Mouse (Mus musculus): Measurements from ENCODE around the gene Spdye4b. TPM values are rescaled to one million over a fixed set of nuclear protein-coding genes. Genes with fewer than 3 reads are reported as not detected.

Gene Spdye4b
- polyA plus RNA-seq, 1 experiment from 2014 or later: not detected

DNA sequence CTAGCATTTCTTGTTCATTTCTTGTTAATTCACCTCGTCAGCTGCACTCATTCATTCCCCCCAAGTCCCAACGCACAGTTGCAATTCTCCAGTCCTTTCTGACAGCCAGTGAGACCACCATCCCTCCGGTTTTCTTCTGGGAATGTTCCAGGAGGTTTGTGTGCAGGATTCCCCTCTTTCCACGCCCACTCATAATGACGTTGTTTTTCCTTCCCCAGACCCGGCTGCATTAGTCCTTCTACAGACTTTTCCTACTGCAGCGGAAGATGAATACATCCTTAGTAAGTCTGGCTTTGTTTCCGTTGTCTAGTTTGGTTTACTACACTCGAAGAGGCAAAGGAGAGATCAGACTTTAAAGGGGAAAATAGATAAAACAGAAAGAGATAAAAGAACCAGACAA lies 55.2 kb downstream of the Spdye4b start:
- Histone ChIP-seq H3K4me1 (ENCODE audit: control insufficient read depth, insufficient read depth, low read length) (peaks cover 22% of the 10 kb centered on the region), H3K4me2 (ENCODE audit: low read length) (peak overlapping the region; percentile 87), H3K9ac (ENCODE audit: low read depth, low read length) (peak overlapping the region; percentile 94), H3K36me3 (ENCODE audit: control insufficient read depth, insufficient read depth, low read length) (peaks cover 11% of the 10 kb centered on the region), H3K4me3 (ENCODE audit: low read depth, low read length) (peak overlapping the region; percentile 74), H3K9me3 (replicated peaks; ENCODE audit: control insufficient read depth, low read length, poor library complexity, severe bottlenecking) (no peaks in the 10 kb centered on the region), H3K27me3 (ENCODE audit: control insufficient read depth, insufficient read depth, low read depth, low read length) (no peaks in the 10 kb centered on the region), H3K27ac (ENCODE audit: low read length) (no peak overlapping the region)
- WGBS: 49% methylated on average over 9 of the region's 9 CpGs
- no peak for ATAC-seq

DNA sequence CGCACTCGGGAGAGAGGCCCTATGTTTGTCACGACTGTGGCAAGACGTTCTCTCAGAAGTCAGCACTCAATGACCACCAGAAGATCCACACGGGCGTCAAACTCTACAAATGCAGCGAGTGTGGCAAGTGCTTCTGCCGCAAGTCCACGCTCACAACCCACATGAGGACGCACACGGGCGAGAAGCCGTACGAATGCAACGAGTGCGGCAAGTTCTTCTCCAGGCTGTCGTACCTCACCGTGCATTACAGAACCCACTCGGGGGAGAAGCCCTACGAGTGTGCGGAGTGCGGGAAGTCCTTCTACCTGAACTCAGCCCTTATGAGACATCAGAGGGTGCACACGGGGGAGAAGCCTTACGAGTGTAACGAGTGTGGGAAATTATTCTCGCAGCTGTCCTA lies 64.1 kb downstream of the Spdye4b start:
- WGBS: 97% methylated on average over 26 of the region's 26 CpGs
- Histone ChIP-seq H3K27ac (ENCODE audit: low read length) (no peak overlapping the region), H3K4me1 (ENCODE audit: control insufficient read depth, insufficient read depth, low read length) (no peaks in the 10 kb centered on the region), H3K9ac (ENCODE audit: low read depth, low read length) (no peak overlapping the region), H3K4me2 (ENCODE audit: low read length) (no peak overlapping the region), H3K9me3 (replicated peaks; ENCODE audit: control insufficient read depth, low read length, poor library complexity, severe bottlenecking) (no peaks in the 10 kb centered on the region), H3K36me3 (ENCODE audit: control insufficient read depth, insufficient read depth, low read length) (peaks cover 69% of the 10 kb centered on the region), H3K4me3 (ENCODE audit: low read depth, low read length) (no peak overlapping the region), H3K27me3 (ENCODE audit: control insufficient read depth, insufficient read depth, low read depth, low read length) (no peaks in the 10 kb centered on the region)
- ATAC-seq: no peak

DNA sequence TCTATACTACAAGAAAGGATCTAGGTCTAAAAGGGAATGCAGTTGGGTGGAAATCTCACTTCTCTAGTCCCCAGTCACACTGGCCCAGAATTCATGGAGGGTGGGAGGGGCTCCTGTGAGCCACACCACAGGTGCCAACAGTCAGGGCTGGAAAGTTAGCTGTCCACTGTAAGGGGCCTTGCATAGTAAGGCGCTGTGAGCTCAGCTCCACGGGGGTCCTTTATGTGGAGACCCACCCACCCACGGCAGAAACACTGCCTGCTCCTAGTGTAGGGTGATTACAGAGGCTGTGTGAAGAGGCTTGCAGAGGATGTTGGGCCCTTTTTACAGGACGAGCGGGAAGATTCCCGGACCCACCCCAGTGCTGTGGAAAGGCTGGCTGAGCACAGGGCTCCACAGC lies 71.2 kb downstream of the Spdye4b start:
- H3K27me3 ChIP-seq (ENCODE audit: control insufficient read depth, insufficient read depth, low read depth, low read length): peaks cover 16% of the 10 kb centered on the region
- H3K9ac ChIP-seq (ENCODE audit: low read depth, low read length): no peak overlapping the region
- no peak overlapping the region for H3K4me2 ChIP-seq (ENCODE audit: low read length)
- WGBS: 61% methylated on average over 6 of the region's 6 CpGs
- ATAC-seq: peak; percentile 33
- no peaks in the 10 kb centered on the region; the same call in 1 of the 2 replicates for H3K9me3 ChIP-seq (replicated peaks; ENCODE audit: control insufficient read depth, low read length, poor library complexity, severe bottlenecking)
- H3K4me1 ChIP-seq (ENCODE audit: control insufficient read depth, insufficient read depth, low read length): peaks cover 14% of the 10 kb centered on the region
- peaks cover 52% of the 10 kb centered on the region for H3K36me3 ChIP-seq (ENCODE audit: control insufficient read depth, insufficient read depth, low read length)
- H3K4me3 ChIP-seq (ENCODE audit: low read depth, low read length): no peak overlapping the region
- no peak overlapping the region for H3K27ac ChIP-seq (ENCODE audit: low read length)

DNA sequence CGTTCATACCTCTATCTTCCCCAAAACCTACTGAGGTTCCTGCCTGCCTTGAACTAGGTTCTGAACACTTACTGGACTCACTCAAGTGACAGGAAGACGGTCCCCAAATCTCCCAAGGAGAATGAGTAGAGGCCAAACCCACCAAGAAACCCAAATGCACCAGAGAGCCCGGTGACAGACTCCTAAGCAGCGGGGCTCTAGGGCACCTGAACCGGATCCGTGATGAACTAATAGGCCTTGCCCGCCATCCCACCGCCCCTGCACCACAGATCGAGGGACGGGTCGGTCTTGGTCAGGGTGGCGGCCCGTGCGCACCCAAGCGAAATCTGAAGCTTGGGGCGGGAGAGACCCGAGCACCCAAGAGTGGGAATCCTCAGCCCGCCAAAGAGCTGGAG lies 72.0 kb downstream of the Spdye4b start:
- Histone ChIP-seq H3K27me3 (ENCODE audit: control insufficient read depth, insufficient read depth, low read depth, low read length) (peaks cover 24% of the 10 kb centered on the region), H3K9me3 (replicated peaks; ENCODE audit: control insufficient read depth, low read length, poor library complexity, severe bottlenecking) (no peaks in the 10 kb centered on the region; the same call in 1 of the 2 replicates), H3K4me1 (ENCODE audit: control insufficient read depth, insufficient read depth, low read length) (peaks cover 14% of the 10 kb centered on the region), H3K4me3 (ENCODE audit: low read depth, low read length) (no peak overlapping the region), H3K4me2 (ENCODE audit: low read length) (no peak overlapping the region), H3K36me3 (ENCODE audit: control insufficient read depth, insufficient read depth, low read length) (peaks cover 49% of the 10 kb centered on the region), H3K9ac (ENCODE audit: low read depth, low read length) (no peak overlapping the region), H3K27ac (ENCODE audit: low read length) (no peak overlapping the region)
- 39% methylated on average over 18 of the region's 18 CpGs for WGBS
- ATAC-seq: no peak

DNA sequence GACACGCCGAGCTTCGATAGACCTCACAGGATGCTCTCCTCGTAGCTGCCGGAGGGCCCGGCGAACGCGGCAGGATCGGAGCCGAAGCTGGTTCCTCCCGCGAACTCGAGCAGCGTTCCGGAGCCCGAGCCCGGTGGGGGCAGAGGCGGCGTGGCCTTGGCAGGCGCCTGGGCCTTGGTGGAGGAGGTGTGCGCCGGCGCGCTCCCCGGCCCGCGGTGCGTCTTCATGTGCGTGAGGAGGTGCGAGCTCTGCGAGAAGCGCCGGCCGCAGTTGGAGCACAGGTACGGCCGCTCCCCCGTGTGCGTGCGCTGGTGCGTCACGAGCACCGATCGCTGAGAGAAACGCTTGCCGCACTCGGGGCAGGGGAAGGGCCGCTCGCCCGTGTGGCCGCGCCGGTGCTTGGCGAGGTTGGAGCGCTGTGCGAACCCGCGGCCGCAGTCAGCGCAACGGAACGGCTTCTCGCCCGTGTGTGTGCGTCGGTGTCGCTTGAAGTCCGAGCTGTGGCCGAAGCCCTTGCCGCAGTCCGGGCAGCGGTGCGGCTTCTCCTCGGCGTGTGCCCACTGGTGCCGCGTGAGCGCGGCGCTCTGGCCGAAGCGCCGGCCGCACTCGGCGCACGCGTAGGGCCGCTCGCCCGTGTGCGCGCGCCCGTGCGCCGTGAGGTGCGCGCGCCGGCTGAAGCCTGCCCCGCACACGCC lies 72.5 kb downstream of the Spdye4b start:
- peaks cover 28% of the 10 kb centered on the region for H3K27me3 ChIP-seq (ENCODE audit: control insufficient read depth, insufficient read depth, low read depth, low read length)
- H3K9me3 ChIP-seq (replicated peaks; ENCODE audit: control insufficient read depth, low read length, poor library complexity, severe bottlenecking): no peaks in the 10 kb centered on the region; the same call in 1 of the 2 replicates
- no peak overlapping the region for H3K27ac ChIP-seq (ENCODE audit: low read length)
- peak overlapping the region; percentile 46 for H3K4me2 ChIP-seq (ENCODE audit: low read length)
- peak overlapping the region; percentile 50; the same call in 1 of the 2 replicates for H3K9ac ChIP-seq (ENCODE audit: low read depth, low read length)
- ATAC-seq: no peak
- peaks cover 14% of the 10 kb centered on the region for H3K4me1 ChIP-seq (ENCODE audit: control insufficient read depth, insufficient read depth, low read length)
- peak overlapping the region; percentile 18 for H3K4me3 ChIP-seq (ENCODE audit: low read depth, low read length)
- WGBS: 7% methylated on average over 100 of the region's 103 CpGs
- H3K36me3 ChIP-seq (ENCODE audit: control insufficient read depth, insufficient read depth, low read length): peaks cover 45% of the 10 kb centered on the region

DNA sequence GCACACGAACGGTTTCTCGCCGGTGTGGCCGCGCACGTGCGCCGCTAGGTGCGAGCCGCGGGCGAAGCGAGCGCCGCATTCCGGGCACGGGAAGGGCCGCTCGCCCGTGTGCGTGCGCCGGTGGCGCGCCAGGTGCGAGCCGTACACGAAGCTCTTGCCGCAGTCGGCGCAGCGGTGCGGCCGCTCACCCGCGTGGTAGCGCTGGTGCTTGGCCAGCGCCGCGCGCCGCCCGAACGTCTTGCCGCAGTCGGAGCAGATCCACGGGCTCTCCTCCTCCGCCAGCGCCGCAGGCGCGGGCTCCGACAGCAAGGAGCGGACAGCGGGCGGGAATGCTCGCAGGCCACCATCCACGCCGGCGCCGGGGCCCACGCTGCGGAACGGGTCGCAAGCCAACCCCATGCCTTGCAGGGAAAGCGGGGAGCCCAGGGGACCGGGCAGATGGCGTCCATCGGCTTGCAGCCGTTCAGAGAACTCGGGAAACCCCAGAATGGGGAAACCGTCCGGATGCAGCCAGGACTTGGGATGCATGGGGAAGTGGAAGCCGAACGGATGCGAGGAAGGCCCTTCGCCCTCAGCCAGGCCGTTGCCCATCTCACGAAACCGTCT lies 73.2 kb downstream of the Spdye4b start:
- H3K27ac ChIP-seq (ENCODE audit: low read length): no peak overlapping the region
- peak overlapping the region; percentile 46 for H3K4me2 ChIP-seq (ENCODE audit: low read length)
- WGBS: 6% methylated on average over 78 of the region's 81 CpGs
- ATAC-seq: no peak
- peaks cover 28% of the 10 kb centered on the region for H3K27me3 ChIP-seq (ENCODE audit: control insufficient read depth, insufficient read depth, low read depth, low read length)
- H3K36me3 ChIP-seq (ENCODE audit: control insufficient read depth, insufficient read depth, low read length): peaks cover 46% of the 10 kb centered on the region
- H3K9me3 ChIP-seq (replicated peaks; ENCODE audit: control insufficient read depth, low read length, poor library complexity, severe bottlenecking): no peaks in the 10 kb centered on the region; the same call in 1 of the 2 replicates
- peaks cover 14% of the 10 kb centered on the region for H3K4me1 ChIP-seq (ENCODE audit: control insufficient read depth, insufficient read depth, low read length)
- H3K4me3 ChIP-seq (ENCODE audit: low read depth, low read length): peak overlapping the region; percentile 18
- H3K9ac ChIP-seq (ENCODE audit: low read depth, low read length): peak overlapping the region; percentile 50; the same call in 1 of the 2 replicates

Small RNA genes lying within 50 kb of the gene (microRNA-seq; reads per million reads assigned to microRNA genes)
- gene Gm44405: not detected

Other genes starting within 250 kb of the Spdye4b start
- gene Fscn1, start 220.7 kb upstream of the Spdye4b start, polyA plus RNA-seq (2015; fragmentation: Nextera tagmentation; extraction: Ambion mirVana): 493 and 557 TPM in 2 replicates
- gene Rnf216, start 68.0 kb upstream of the Spdye4b start, polyA plus RNA-seq (2015; fragmentation: Nextera tagmentation; extraction: Ambion mirVana): 28.9 and 34.4 TPM in 2 replicates
- gene Olfr718-ps1, start 33.4 kb upstream of the Spdye4b start, polyA plus RNA-seq (2015; fragmentation: Nextera tagmentation; extraction: Ambion mirVana): not detected in 2 replicates
- 11.6 and 12.5 TPM in 2 replicates for gene Rbak, start 242 bp upstream of the Spdye4b start, polyA plus RNA-seq (2015; fragmentation: Nextera tagmentation; extraction: Ambion mirVana)
- gene Spdye4a, start 45.9 kb downstream of the Spdye4b start, polyA plus RNA-seq (2015; fragmentation: Nextera tagmentation; extraction: Ambion mirVana): not detected in 2 replicates
- 18.9 and 20.0 TPM in 2 replicates for gene Zfp12, start 54.1 kb downstream of the Spdye4b start, polyA plus RNA-seq (2015; fragmentation: Nextera tagmentation; extraction: Ambion mirVana)
- 8.7 and 9.6 TPM in 2 replicates for gene Zfp316, start 89.0 kb downstream of the Spdye4b start, polyA plus RNA-seq (2015; fragmentation: Nextera tagmentation; extraction: Ambion mirVana)
- gene Zfp853, start 112.6 kb downstream of the Spdye4b start, polyA plus RNA-seq (2015; fragmentation: Nextera tagmentation; extraction: Ambion mirVana): 0.15 and 0.48 TPM in 2 replicates
- 25.3 and 31.3 TPM in 2 replicates for gene E130309D02Rik, start 134.3 kb downstream of the Spdye4b start, polyA plus RNA-seq (2015; fragmentation: Nextera tagmentation; extraction: Ambion mirVana)
- gene Zdhhc4, start 148.2 kb downstream of the Spdye4b start, polyA plus RNA-seq (2015; fragmentation: Nextera tagmentation; extraction: Ambion mirVana): 70.4 and 71.7 TPM in 2 replicates
- 0.80 and 0.87 TPM in 2 replicates for gene Grid2ip, start 176.3 kb downstream of the Spdye4b start, polyA plus RNA-seq (2015; fragmentation: Nextera tagmentation; extraction: Ambion mirVana)
- gene Kdelr2, start 222.8 kb downstream of the Spdye4b start, polyA plus RNA-seq (2015; fragmentation: Nextera tagmentation; extraction: Ambion mirVana): 123 and 133 TPM in 2 replicates

Measured in midbrain, embryonic 16.5 days (tissue).